Comparison of ENCODE assay signal across 14 mouse cellular contexts in the genomic region with DNA sequence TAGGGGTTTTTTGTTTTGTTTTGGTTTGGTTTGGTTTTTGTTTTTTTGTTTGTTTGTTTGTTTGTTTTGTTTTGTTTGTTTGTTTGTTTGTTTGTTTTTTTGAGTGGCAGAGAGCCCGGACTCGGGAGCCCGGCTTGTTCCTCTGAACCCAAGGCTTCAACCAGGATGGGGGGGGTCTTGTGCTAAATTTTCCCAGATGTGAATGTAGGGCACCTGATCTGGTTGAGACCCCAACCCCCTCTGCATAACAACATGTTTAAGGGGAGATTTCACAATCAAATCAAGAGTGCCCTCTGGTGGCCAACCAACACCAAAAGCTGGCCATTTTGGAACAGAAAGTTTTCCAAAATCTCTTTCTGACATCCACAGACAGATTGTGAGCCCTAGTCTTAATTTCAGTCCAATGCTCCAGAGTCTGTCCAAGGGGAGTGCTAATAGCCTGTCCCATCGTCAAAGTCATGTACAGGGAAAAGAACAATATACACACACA.
A peak's percentile ranks its signal among the peaks of the same experiment; 100 is the strongest.
DNase-seq lines count a peak whose midpoint lies in the region; ATAC-seq and TF ChIP-seq lines count a peak whose summit lies in the region.
"Had no signal": no experiment of that assay in that cellular context is flagged by ENCODE, and none has a peak within 500 bp of the region (broad histone marks: within the 10 kb centered on the region; RNA-seq: fewer than 3 reads in every experiment).

No protein-coding gene starts in this region.

- H3K4me2 ChIP-seq in hindbrain, postnatal 0 days (ENCODE audit: low read depth, low read length) = no peak overlapping the region
- no peak overlapping the region for H3K4me2 ChIP-seq in hindbrain, embryonic 14.5 days (replicated peaks)
- H3K4me2 ChIP-seq: liver, embryonic 13.5 days had no signal

- 0 out of 2 replicates have a peak, but pooled peaks cover 3% of the 10 kb centered on the region for H3K9me3 ChIP-seq in hindbrain, postnatal 0 days (ENCODE audit: low read length)
- H3K9me3 ChIP-seq in hindbrain, embryonic 14.5 days (ENCODE audit: control insufficient read depth, low read length) = no peaks in the 10 kb centered on the region
- H3K9me3 ChIP-seq: liver, embryonic 13.5 days had no signal

- peak; percentile 38; the same call in 1 of the 2 replicates for TF ChIP-seq CTCF in hindbrain, postnatal 0 days (IDR thresholded peaks at IDR 0.05; ENCODE audit: low read depth)

- H3K27me3 ChIP-seq in hindbrain, postnatal 0 days (ENCODE audit: insufficient read depth, low read length) = no peaks in the 10 kb centered on the region
- no peaks in the 10 kb centered on the region for H3K27me3 ChIP-seq in hindbrain, embryonic 14.5 days (ENCODE audit: control insufficient read depth, insufficient read depth, low read length)
- H3K27me3 ChIP-seq: liver, embryonic 13.5 days had no signal

- H3K9ac ChIP-seq in hindbrain, postnatal 0 days (replicated peaks; ENCODE audit: low read length) = no peak overlapping the region
- H3K9ac ChIP-seq in hindbrain, embryonic 14.5 days = no peak overlapping the region
- H3K9ac ChIP-seq: liver, embryonic 13.5 days had no signal

- H3K4me1 ChIP-seq in hindbrain, postnatal 0 days (ENCODE audit: insufficient read depth, low read length) = no peaks in the 10 kb centered on the region
- H3K4me1 ChIP-seq in hindbrain, embryonic 14.5 days (replicated peaks; ENCODE audit: control insufficient read depth, insufficient read depth, low read length) = no peaks in the 10 kb centered on the region
- H3K4me1 ChIP-seq: hindbrain, embryonic 10.5 days; liver, embryonic 13.5 days had no signal

- no peak for ATAC-seq in hindbrain, postnatal 0 days
- no peak for ATAC-seq in hindbrain, embryonic 14.5 days (ENCODE audit: low FRiP score)
- no peak for ATAC-seq in erythroblast, adult 5-6 weeks (replicated peaks; ENCODE audit: low FRiP score, poor library complexity, severe bottlenecking)
- ATAC-seq: forebrain, embryonic 16.5 days had no signal

- no peaks in the 10 kb centered on the region for H3K36me3 ChIP-seq in hindbrain, postnatal 0 days (ENCODE audit: insufficient read depth, low read length)
- H3K36me3 ChIP-seq in hindbrain, embryonic 14.5 days (replicated peaks; ENCODE audit: control insufficient read depth, insufficient read depth) = no peaks in the 10 kb centered on the region
- H3K36me3 ChIP-seq: hindbrain, embryonic 10.5 days; liver, embryonic 13.5 days had no signal

- H3K27ac ChIP-seq in hindbrain, postnatal 0 days = no peak overlapping the region
- no peak overlapping the region for H3K27ac ChIP-seq in hindbrain, embryonic 14.5 days
- H3K27ac ChIP-seq: hindbrain, embryonic 10.5 days; liver, embryonic 13.5 days had no signal

- no peak overlapping the region for H3K4me3 ChIP-seq in hindbrain, postnatal 0 days (ENCODE audit: low read length)
- no peak overlapping the region for H3K4me3 ChIP-seq in hindbrain, embryonic 14.5 days (replicated peaks; ENCODE audit: low read length)
- H3K4me3 ChIP-seq: hindbrain, embryonic 10.5 days; liver, embryonic 13.5 days had no signal

- WGBS in hindbrain, postnatal 0 days = 95% methylated on average over 4 of the region's 4 CpGs
- WGBS in hindbrain, embryonic 14.5 days = 95% methylated on average over 4 of the region's 4 CpGs

- DNase-seq in adrenal gland, postnatal 10 days = peak; percentile 36
- no peak for DNase-seq in adrenal gland, adult 2 months
- DNase-seq in hindbrain, postnatal 0 days (ENCODE audit: low spot score) = peak; percentile 29
- no peak for DNase-seq in hindbrain, embryonic 14.5 days (ENCODE audit: low spot score)
- DNase-seq in ovary, postnatal 14 days (ENCODE audit: low spot score) = peak; percentile 9
- no peak for DNase-seq in ovary, postnatal 36 days (ENCODE audit: low spot score)
- peak; percentile 33 for DNase-seq in retina, embryonic 14.5 days (ENCODE audit: low spot score)
- DNase-seq: cerebellum, adult 8-10 months; heart, adult 18-20 months; kidney, postnatal 14 days; liver, embryonic 13.5 days had no signal

Comparison
In these comparisons a context has a peak if more than half of its experiments do, and no peak if none do; other contexts are left out.
1. DNase-seq: peak in adrenal gland, postnatal 10 days (single experiment), hindbrain, postnatal 0 days (single experiment), ovary, postnatal 14 days (single experiment) and retina, embryonic 14.5 days (single experiment); none in adrenal gland, adult 2 months (single experiment), hindbrain, embryonic 14.5 days (single experiment) and ovary, postnatal 36 days (single experiment).